Mouse (Mus musculus): Measurements from ENCODE around the gene Rpl36-ps4.
A peak's percentile ranks its signal among the peaks of the same experiment; 100 is the strongest.

The Rpl36-ps4 gene

GRCm38 (mm10) chr17:87920677-87921076 is at the start of gene Rpl36-ps4:
Rpl36-ps4 (plus strand) TSS chr17:87920977.
- DNase-seq (ENCODE audit: low spot score): no peak

- no peak for DNase-seq (ENCODE audit: low spot score)
Observed at GRCm38 (mm10) chr17:87871461-87872126, 49.2 kb upstream of the Rpl36-ps4 start.

GRCm38 (mm10) chr17:87872286-87872685 is 48.5 kb upstream of the Rpl36-ps4 start:
- DNase-seq (ENCODE audit: low spot score): no peak

- DNase-seq (ENCODE audit: low spot score): no peak
Observed at GRCm38 (mm10) chr17:87873456-87873855, 47.3 kb upstream of the Rpl36-ps4 start.

- DNase-seq (ENCODE audit: low spot score): no peak
Observed at GRCm38 (mm10) chr17:87873943-87874342, 46.8 kb upstream of the Rpl36-ps4 start.

- no peak for DNase-seq (ENCODE audit: low spot score)
Observed at GRCm38 (mm10) chr17:87875346-87875920, 45.3 kb upstream of the Rpl36-ps4 start.

- DNase-seq (ENCODE audit: low spot score): no peak
Observed at GRCm38 (mm10) chr17:87876295-87877000, 44.3 kb upstream of the Rpl36-ps4 start.

GRCm38 (mm10) chr17:87877207-87878073 is 43.3 kb upstream of the Rpl36-ps4 start:
- DNase-seq (ENCODE audit: low spot score): no peak

- no peak for DNase-seq (ENCODE audit: low spot score)
Observed at GRCm38 (mm10) chr17:87878556-87879483, 42.0 kb upstream of the Rpl36-ps4 start.

- no peak for DNase-seq (ENCODE audit: low spot score)
Observed at GRCm38 (mm10) chr17:87879484-87880225, 41.1 kb upstream of the Rpl36-ps4 start.

GRCm38 (mm10) chr17:87882594-87882993 is 38.2 kb upstream of the Rpl36-ps4 start:
- DNase-seq (ENCODE audit: low spot score): peak; percentile 62

- no peak for DNase-seq (ENCODE audit: low spot score)
Observed at GRCm38 (mm10) chr17:87897175-87897574, 23.6 kb upstream of the Rpl36-ps4 start.

- no peak for DNase-seq (ENCODE audit: low spot score)
Observed at GRCm38 (mm10) chr17:87900677-87901076, 20.1 kb upstream of the Rpl36-ps4 start.

GRCm38 (mm10) chr17:87901163-87901562 is 19.6 kb upstream of the Rpl36-ps4 start:
- peak; percentile 33 for DNase-seq (ENCODE audit: low spot score)

- DNase-seq (ENCODE audit: low spot score): peak; percentile 26
Observed at GRCm38 (mm10) chr17:87903213-87903612, 17.6 kb upstream of the Rpl36-ps4 start.

- DNase-seq (ENCODE audit: low spot score): peak; percentile 26
Observed at GRCm38 (mm10) chr17:87903725-87904124, 17.1 kb upstream of the Rpl36-ps4 start.

GRCm38 (mm10) chr17:87915386-87915785 is 5.4 kb upstream of the Rpl36-ps4 start:
- no peak for DNase-seq (ENCODE audit: low spot score)

GRCm38 (mm10) chr17:87918121-87918520 is 2.7 kb upstream of the Rpl36-ps4 start:
- DNase-seq (ENCODE audit: low spot score): no peak

GRCm38 (mm10) chr17:87934326-87934725 is 13.5 kb downstream of the Rpl36-ps4 start:
- no peak for DNase-seq (ENCODE audit: low spot score)

- DNase-seq (ENCODE audit: low spot score): no peak
Observed at GRCm38 (mm10) chr17:87934736-87935135, 14.0 kb downstream of the Rpl36-ps4 start.
